Mouse (Mus musculus) embryonic facial prominence, embryonic 14.5 days (tissue): ENCODE measurements around the gene Ltc4s. TPM values are rescaled to one million over a fixed set of nuclear protein-coding genes. Genes with fewer than 3 reads are reported as not detected.

Experiments used
- ATAC-seq: fragments of 200-750 bp; cut with Nextera tagmentation; 2 replicates; pipeline ENCODE4 v1.8.0; 2017; ENCODE audit warnings: low read depth, moderate number of reproducible peaks, moderate TSS enrichment
- DNase-seq: peaks from one replicate; pipeline ENCODE4 v3.0.0-alpha.2; 2015; ENCODE audit warnings: low spot score
- H3K27ac ChIP-seq: fragments of 300-500 bp; sonication (generic); replicated peaks from 2 replicates; pipeline ENCODE4 v1.5.1; 2014; ENCODE audit warnings: low read depth, mild to moderate bottlenecking, low read length, moderate library complexity
- H3K27me3 ChIP-seq: fragments of 300-500 bp; sonication (generic); replicated peaks from 2 replicates; pipeline ENCODE4 v1.6.1; 2014; ENCODE audit warnings: low read length; ENCODE audit not compliant: control insufficient read depth, insufficient read depth
- H3K36me3 ChIP-seq: fragments of 300-500 bp; sonication (generic); 2 replicates; pipeline ENCODE4 v1.6.1; 2014; ENCODE audit warnings: low read length, mixed read lengths; ENCODE audit not compliant: control insufficient read depth, insufficient read depth
- H3K4me1 ChIP-seq: fragments of 300-500 bp; sonication (generic); 2 replicates; pipeline ENCODE4 v1.6.1; 2014; ENCODE audit warnings: antibody characterized with exemption, low read length; ENCODE audit not compliant: control insufficient read depth, insufficient read depth
- H3K4me2 ChIP-seq: fragments of 300-500 bp; sonication (generic); 2 replicates; pipeline ENCODE4 v1.6.1; 2014; ENCODE audit warnings: low read depth, mild to moderate bottlenecking, low read length, moderate library complexity, mixed read lengths
- H3K4me3 ChIP-seq: fragments of 300-500 bp; sonication (generic); 2 replicates; pipeline ENCODE4 v1.5.1; 2014; ENCODE audit warnings: low read depth, mild to moderate bottlenecking, low read length
- H3K9ac ChIP-seq: fragments of 300-500 bp; sonication (generic); 2 replicates; pipeline ENCODE4 v1.6.1; 2014; ENCODE audit warnings: low read depth, mild to moderate bottlenecking, low read length, moderate library complexity, mixed read lengths
- H3K9me3 ChIP-seq: fragments of 300-500 bp; sonication (generic); 2 replicates; pipeline ENCODE4 v1.6.1; 2016; ENCODE audit warnings: low read length; ENCODE audit not compliant: control insufficient read depth
- WGBS: fragments of 180-500 bp; shearing (Covaris S2); extraction: QIAGEN DNeasy Blood & Tissue Kit; methylation state at CpG from one replicate; pipeline ENCODE4 v1.1.7; 2014; 5-methylcytosine and 5-hydroxymethylcytosine counted together
- polyA plus RNA-seq: library from polyadenylated mRNA; unstranded; fragments of >200 nt; fragmentation: Nextera tagmentation; extraction: Ambion mirVana; gene quantifications from 2 replicates; pipeline ENCODE4 v1.2.1, GENCODE M21; 2014

Gene Ltc4s
- polyA plus RNA-seq, 1 experiment from 2014 or later: 5.2 TPM

GRCm38 (mm10) chr11:50230481-50231304, 7.7 kb downstream of the Ltc4s start:
- Histone ChIP-seq H3K4me1 (peaks cover 25% of the 10 kb centered on the region), H3K36me3 (peaks cover 42% of the 10 kb centered on the region), H3K9me3 (no peaks in the 10 kb centered on the region), H3K27ac (no peak overlapping the region), H3K27me3 (no peaks in the 10 kb centered on the region; the same call in 1 of the 2 replicates), H3K4me2 (peak overlapping the region; percentile 50), H3K9ac (peak overlapping the region; percentile 37; the same call in 1 of the 2 replicates), H3K4me3 (peak overlapping the region; percentile 26)
- 37% methylated on average over 45 of the region's 45 CpGs for WGBS
- no peak for DNase-seq
- ATAC-seq: no peak

GRCm38 (mm10) chr11:50229252-50229910, 9.0 kb downstream of the Ltc4s start:
- peaks cover 34% of the 10 kb centered on the region for H3K36me3 ChIP-seq
- no peak overlapping the region for H3K4me3 ChIP-seq
- no peak overlapping the region for H3K27ac ChIP-seq
- peaks cover 25% of the 10 kb centered on the region for H3K4me1 ChIP-seq
- DNase-seq (no peak), ATAC-seq (no peak)
- 0 out of 2 replicates have a peak overlapping the region, but pooled peaks have one; percentile 20 for H3K9ac ChIP-seq
- 47% methylated on average over 7 of the region's 7 CpGs for WGBS
- no peak overlapping the region for H3K4me2 ChIP-seq
- H3K27me3 ChIP-seq: no peaks in the 10 kb centered on the region
- H3K9me3 ChIP-seq: no peaks in the 10 kb centered on the region

GRCm38 (mm10) chr11:50228772-50229171, 9.6 kb downstream of the Ltc4s start:
- no peak overlapping the region for H3K4me3 ChIP-seq
- no peak overlapping the region for H3K27ac ChIP-seq
- peak overlapping the region; percentile 20; the same call in 1 of the 2 replicates for H3K9ac ChIP-seq
- H3K4me1 ChIP-seq: peaks cover 25% of the 10 kb centered on the region
- ATAC-seq (no peak), DNase-seq (no peak)
- H3K27me3 ChIP-seq: no peaks in the 10 kb centered on the region
- 28% methylated on average over 3 of the region's 3 CpGs for WGBS
- no peaks in the 10 kb centered on the region for H3K9me3 ChIP-seq
- no peak overlapping the region for H3K4me2 ChIP-seq
- peaks cover 28% of the 10 kb centered on the region for H3K36me3 ChIP-seq

GRCm38 (mm10) chr11:50227736-50228135, 10.7 kb downstream of the Ltc4s start:
- DNase-seq (no peak), ATAC-seq (no peak)
- Histone ChIP-seq H3K27me3 (no peaks in the 10 kb centered on the region), H3K36me3 (peaks cover 18% of the 10 kb centered on the region), H3K4me2 (no peak overlapping the region), H3K27ac (no peak overlapping the region), H3K4me3 (no peak overlapping the region), H3K9ac (no peak overlapping the region), H3K9me3 (no peaks in the 10 kb centered on the region), H3K4me1 (peaks cover 25% of the 10 kb centered on the region)
- 87% methylated on average over 4 of the region's 4 CpGs for WGBS

- peak overlapping the region; percentile 88 for H3K4me2 ChIP-seq
- no peak overlapping the region for H3K27ac ChIP-seq
- DNase-seq (no peak), ATAC-seq (no peak)
- H3K9me3 ChIP-seq: no peaks in the 10 kb centered on the region
- no peak overlapping the region for H3K4me3 ChIP-seq
- H3K27me3 ChIP-seq: no peaks in the 10 kb centered on the region
- H3K36me3 ChIP-seq: peaks cover 13% of the 10 kb centered on the region
- H3K4me1 ChIP-seq: peaks cover 25% of the 10 kb centered on the region
- 63% methylated on average over 3 of the region's 3 CpGs for WGBS
- H3K9ac ChIP-seq: no peak overlapping the region
These were observed 11.2 kb downstream of the Ltc4s start for GRCm38 (mm10) chr11:50227226-50227625.

- peak overlapping the region; percentile 83 for H3K4me3 ChIP-seq
- H3K4me2 ChIP-seq: peak overlapping the region; percentile 88
- H3K9ac ChIP-seq: peak overlapping the region; percentile 96
- 36% methylated on average over 2 of the region's 2 CpGs for WGBS
- ATAC-seq: no peak
- peaks cover 25% of the 10 kb centered on the region for H3K4me1 ChIP-seq
- H3K27me3 ChIP-seq: no peaks in the 10 kb centered on the region
- H3K36me3 ChIP-seq: peaks cover 5% of the 10 kb centered on the region
- DNase-seq: no peak
- H3K27ac ChIP-seq: peak overlapping the region; percentile 49; the same call in 1 of the 2 replicates
- H3K9me3 ChIP-seq: no peaks in the 10 kb centered on the region
These were observed 12.0 kb downstream of the Ltc4s start for GRCm38 (mm10) chr11:50226406-50226805.

GRCm38 (mm10) chr11:50225611-50226378, 12.6 kb downstream of the Ltc4s start:
- DNase-seq (peak; percentile 37), ATAC-seq (peak; percentile 13)
- Histone ChIP-seq H3K4me1 (peaks cover 22% of the 10 kb centered on the region), H3K4me2 (peak overlapping the region; percentile 88), H3K27me3 (no peaks in the 10 kb centered on the region), H3K9me3 (no peaks in the 10 kb centered on the region), H3K36me3 (peaks cover 3% of the 10 kb centered on the region; the same call in 1 of the 2 replicates), H3K9ac (peak overlapping the region; percentile 96), H3K4me3 (peak overlapping the region; percentile 83), H3K27ac (peak overlapping the region; percentile 80)
- 6% methylated on average over 18 of the region's 34 CpGs for WGBS
